Mouse (Mus musculus): ENCODE results near the gene Add2.

DNA sequence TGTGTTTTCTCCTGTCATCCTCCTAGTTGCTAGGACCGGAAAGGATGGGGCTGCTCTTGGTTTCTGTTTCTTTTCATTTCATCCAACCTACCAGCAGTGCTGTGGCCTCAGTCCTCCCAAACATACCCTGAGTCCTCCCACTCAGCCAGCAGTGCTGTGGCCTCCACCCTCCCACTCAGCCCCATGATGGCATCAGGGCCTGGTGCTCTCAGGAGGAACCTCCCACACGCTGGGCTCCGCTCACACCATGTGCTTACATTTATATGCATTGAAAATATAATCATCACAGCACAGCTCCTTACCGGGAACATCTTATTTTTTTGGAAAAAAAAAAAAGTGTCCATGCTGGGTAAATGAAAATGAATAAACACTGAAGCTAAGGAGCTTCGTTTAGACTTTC, 20.0 kb downstream of the Add2 start:
- no peak for TF ChIP-seq CTCF (IDR thresholded peaks at IDR 0.05; ENCODE audit: control insufficient read depth, insufficient read depth, insufficient read length)
- no peak for TF ChIP-seq MAX (IDR thresholded peaks at IDR 0.05)
- no peak for TF ChIP-seq MYOD1 (IDR thresholded peaks at IDR 0.05; ENCODE audit: control insufficient read depth, insufficient read length, low read depth)
